Mouse (Mus musculus): ENCODE measurements at regions not wholly inside any gene's neighbourhood (a gene's known extent, or its start where the extent isn't known, plus 50 kb on each side); places are given as distances from the start of the nearest gene placed in this dataset.
A peak's percentile ranks its signal among the peaks of the same experiment; 100 is the strongest.

DNA sequence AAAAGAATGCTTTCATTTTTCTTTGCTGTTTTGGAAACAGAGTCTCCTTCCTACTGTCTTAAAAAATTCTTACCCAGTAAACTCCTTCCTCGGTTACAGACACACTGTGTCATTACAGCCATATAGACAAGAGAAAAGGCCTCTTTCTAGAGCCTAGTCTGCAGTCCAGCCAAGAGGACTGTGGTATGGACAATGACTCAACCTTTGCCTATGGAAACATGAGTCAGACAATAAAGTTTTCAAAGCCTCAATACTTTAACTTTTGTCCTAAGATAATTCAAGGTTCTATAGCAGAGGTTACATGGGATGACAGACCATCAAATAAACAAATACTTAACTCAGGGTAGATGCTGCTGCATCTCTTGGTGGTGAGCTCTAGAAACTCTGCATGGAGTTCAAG lies 339.4 kb upstream of the Sox9 start:
- Histone ChIP-seq H3K27me3 (replicated peaks; ENCODE audit: low read depth, poor library complexity, severe bottlenecking) (no peaks in the 10 kb centered on the region), H3K27ac (replicated peaks) (no peak overlapping the region), H3K9me3 (no peaks in the 10 kb centered on the region), H3K36me3 (replicated peaks) (no peaks in the 10 kb centered on the region), H3K4me3 (no peak overlapping the region), H3K4me1 (no peaks in the 10 kb centered on the region)
- DNase-seq (ENCODE audit: low spot score), result no peak
- WGBS, result 80% methylated on average over 1 of the region's 1 CpGs

DNA sequence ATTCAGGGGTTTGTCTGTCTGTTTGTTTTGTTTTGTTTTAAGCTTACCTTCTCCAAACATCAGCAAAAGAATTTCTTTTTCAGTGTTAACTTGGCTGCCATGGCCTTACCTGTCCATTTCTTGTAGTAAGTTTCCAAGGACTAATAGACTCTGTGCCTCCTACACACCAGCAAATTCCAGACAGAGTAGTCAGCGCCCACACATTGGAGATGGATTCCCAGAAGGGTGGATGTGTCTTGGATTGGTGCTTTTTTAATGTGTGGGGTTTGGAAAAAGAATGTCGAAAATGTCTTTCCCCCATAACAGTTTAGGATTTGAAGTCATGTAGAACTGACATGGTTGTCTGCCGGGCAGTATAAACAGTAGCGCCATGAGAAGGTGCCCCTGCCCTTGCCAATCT lies 338.1 kb upstream of the Sox9 start:
- Histone ChIP-seq H3K36me3 (replicated peaks) (no peaks in the 10 kb centered on the region), H3K4me3 (no peak overlapping the region), H3K9me3 (no peaks in the 10 kb centered on the region), H3K27ac (replicated peaks) (no peak overlapping the region), H3K27me3 (replicated peaks; ENCODE audit: low read depth, poor library complexity, severe bottlenecking) (no peaks in the 10 kb centered on the region), H3K4me1 (peaks cover 3% of the 10 kb centered on the region; the same call in 1 of the 2 replicates)
- WGBS, result 87% methylated on average over 4 of the region's 4 CpGs
- DNase-seq (ENCODE audit: low spot score), result no peak

DNA sequence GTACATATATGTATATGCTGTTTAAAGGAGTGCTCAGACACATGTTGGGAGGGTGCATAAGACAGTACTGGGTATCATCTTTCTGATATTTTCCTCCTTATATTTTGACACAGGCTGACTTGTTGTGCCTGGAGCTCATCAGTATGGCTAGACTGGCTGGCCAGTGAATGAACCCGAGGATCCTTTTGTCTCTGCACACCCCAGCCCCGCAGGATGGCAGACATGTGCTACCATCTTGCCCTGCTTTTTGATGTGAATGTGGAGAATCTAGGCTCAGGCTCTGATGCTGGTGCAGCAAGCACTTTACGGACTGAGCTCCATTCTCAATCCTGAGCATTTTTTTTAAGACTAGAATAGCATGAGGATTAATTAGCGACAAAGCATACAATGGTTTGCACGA lies 332.4 kb upstream of the Sox9 start:
- Histone ChIP-seq H3K27ac (replicated peaks) (peak overlapping the region; percentile 66), H3K27me3 (replicated peaks; ENCODE audit: low read depth, poor library complexity, severe bottlenecking) (no peaks in the 10 kb centered on the region), H3K4me1 (peaks cover 19% of the 10 kb centered on the region), H3K9me3 (no peaks in the 10 kb centered on the region), H3K36me3 (replicated peaks) (no peaks in the 10 kb centered on the region), H3K4me3 (no peak overlapping the region)
- DNase-seq (ENCODE audit: low spot score), result peak; percentile 58
- WGBS, result 37% methylated on average over 5 of the region's 5 CpGs

DNA sequence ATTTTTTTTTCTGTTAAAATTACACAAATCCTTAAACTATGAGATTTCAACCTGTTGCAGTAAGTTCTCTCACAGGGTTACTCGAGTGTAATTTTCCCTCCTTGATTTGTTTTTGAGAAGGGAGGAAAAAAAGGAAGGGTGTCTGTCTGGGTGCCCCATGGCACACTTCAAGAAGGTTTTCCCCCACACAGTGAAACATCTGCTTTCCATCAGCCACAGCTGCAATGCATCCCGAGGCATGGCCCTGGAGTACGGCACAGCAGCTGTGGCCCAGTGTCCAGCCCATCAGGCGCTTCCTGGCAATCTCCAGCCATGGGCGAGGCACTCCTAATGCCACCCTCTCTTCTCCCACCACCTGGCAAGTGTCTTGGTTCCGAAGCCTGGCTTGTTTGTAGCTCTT lies 331.8 kb upstream of the Sox9 start:
- no peak overlapping the region for H3K4me3 ChIP-seq
- 31% methylated on average over 6 of the region's 6 CpGs for WGBS
- DNase-seq (ENCODE audit: low spot score), result peak; percentile 83
- H3K27me3 ChIP-seq (replicated peaks; ENCODE audit: low read depth, poor library complexity, severe bottlenecking), result no peaks in the 10 kb centered on the region
- no peaks in the 10 kb centered on the region for H3K36me3 ChIP-seq (replicated peaks)
- H3K4me1 ChIP-seq, result peaks cover 25% of the 10 kb centered on the region
- peak overlapping the region; percentile 61 for H3K27ac ChIP-seq (replicated peaks)
- no peaks in the 10 kb centered on the region for H3K9me3 ChIP-seq

DNA sequence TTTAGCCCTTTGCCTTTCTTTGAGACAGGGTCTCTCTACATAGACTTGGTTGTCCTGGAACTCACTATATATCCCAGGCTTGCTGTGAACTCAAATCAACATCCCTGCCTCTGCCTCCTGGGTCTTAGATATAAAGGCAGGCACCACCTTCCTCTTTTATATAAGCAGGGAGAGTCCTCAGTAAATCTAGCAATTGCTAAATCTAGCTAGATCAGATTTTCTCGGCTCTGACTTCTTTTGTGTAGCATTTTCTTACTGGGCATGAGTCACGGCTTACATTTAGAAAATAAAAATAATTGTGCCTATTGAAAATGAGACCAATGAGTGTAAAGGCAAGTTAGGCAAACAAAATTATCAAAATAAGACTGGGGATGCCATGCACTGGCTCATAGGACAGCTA lies 323.9 kb upstream of the Sox9 start:
- Histone ChIP-seq H3K27ac (replicated peaks) (no peak overlapping the region), H3K27me3 (replicated peaks; ENCODE audit: low read depth, poor library complexity, severe bottlenecking) (no peaks in the 10 kb centered on the region), H3K4me3 (no peak overlapping the region), H3K9me3 (no peaks in the 10 kb centered on the region), H3K4me1 (peaks cover 22% of the 10 kb centered on the region), H3K36me3 (replicated peaks) (no peaks in the 10 kb centered on the region)
- WGBS, result 91% methylated on average over 2 of the region's 2 CpGs
- DNase-seq (ENCODE audit: low spot score), result no peak

DNA sequence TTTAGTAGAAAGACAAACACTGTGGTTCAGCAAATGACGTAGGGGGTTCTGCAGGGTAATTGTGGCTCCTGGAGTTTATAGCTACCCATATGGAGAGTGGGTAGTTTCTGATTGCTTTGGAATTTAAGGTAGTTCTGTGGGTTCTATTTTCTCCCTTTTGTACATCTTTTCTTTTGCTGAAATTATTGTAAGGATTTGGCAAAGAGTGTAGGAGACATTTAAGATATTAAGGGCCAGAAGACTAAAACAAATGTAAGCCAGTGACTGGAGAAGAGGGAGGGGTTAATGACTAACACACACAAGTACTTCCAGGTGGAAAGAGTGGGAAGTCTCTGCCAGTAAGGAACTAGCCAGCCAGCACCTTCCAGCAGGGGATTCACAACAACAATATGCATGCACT lies 318.9 kb upstream of the Sox9 start:
- Histone ChIP-seq H3K9me3 (no peaks in the 10 kb centered on the region), H3K4me3 (no peak overlapping the region), H3K36me3 (replicated peaks) (no peaks in the 10 kb centered on the region), H3K27ac (replicated peaks) (no peak overlapping the region), H3K4me1 (peaks cover 21% of the 10 kb centered on the region), H3K27me3 (replicated peaks; ENCODE audit: low read depth, poor library complexity, severe bottlenecking) (no peaks in the 10 kb centered on the region)
- 67% methylated on average over 1 of the region's 1 CpGs for WGBS
- no peak for DNase-seq (ENCODE audit: low spot score)

DNA sequence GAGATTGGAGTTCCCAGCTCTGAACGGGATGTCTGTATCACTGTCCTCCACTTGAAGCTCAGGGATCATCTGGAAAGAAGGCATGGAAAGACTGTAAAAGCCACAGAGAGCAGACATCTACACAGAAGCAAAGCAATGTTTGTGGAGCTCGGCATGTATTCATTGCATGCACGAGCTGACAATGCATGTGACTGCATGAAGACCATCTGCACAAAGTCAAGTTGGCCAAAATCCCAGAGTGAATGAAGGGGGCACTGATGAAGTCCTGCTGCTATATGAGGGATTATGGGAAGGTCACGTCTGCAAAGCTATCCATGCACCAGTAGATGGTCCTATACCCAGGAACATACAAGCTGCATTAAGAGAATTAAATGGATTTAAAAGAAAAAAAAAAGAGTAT lies 317.6 kb upstream of the Sox9 start:
- no peaks in the 10 kb centered on the region for H3K27me3 ChIP-seq (replicated peaks; ENCODE audit: low read depth, poor library complexity, severe bottlenecking)
- no peaks in the 10 kb centered on the region for H3K36me3 ChIP-seq (replicated peaks)
- DNase-seq (ENCODE audit: low spot score), result no peak
- no peak overlapping the region for H3K4me3 ChIP-seq
- H3K9me3 ChIP-seq, result no peaks in the 10 kb centered on the region
- no peak overlapping the region for H3K27ac ChIP-seq (replicated peaks)
- 88% methylated on average over 4 of the region's 4 CpGs for whole genome bisulfite sequencing
- peaks cover 21% of the 10 kb centered on the region for H3K4me1 ChIP-seq

DNA sequence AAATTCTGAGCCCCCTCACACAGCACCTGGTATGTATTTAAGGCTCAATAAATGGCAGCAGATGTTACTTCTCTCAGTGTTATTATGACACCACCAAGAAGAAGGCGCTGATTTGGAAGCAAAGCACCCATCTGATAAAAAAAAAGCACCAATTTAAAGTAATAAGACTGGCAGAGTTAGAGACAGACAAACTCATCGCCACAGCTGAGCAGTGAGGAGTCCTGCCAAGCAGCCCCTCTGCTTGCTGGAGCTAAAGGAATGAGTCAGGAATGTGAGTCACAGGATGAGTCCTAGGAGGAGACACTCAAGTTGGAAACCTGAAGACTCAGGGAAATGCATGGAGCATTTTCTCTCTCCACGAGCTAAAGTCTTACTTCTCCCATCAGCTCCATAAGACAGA lies 311.7 kb upstream of the Sox9 start:
- Histone ChIP-seq H3K4me3 (no peak overlapping the region), H3K9me3 (no peaks in the 10 kb centered on the region), H3K36me3 (replicated peaks) (no peaks in the 10 kb centered on the region), H3K27ac (replicated peaks) (no peak overlapping the region), H3K4me1 (peaks cover 7% of the 10 kb centered on the region), H3K27me3 (replicated peaks; ENCODE audit: low read depth, poor library complexity, severe bottlenecking) (no peaks in the 10 kb centered on the region)
- 57% methylated on average over 3 of the region's 3 CpGs for WGBS
- DNase-seq (ENCODE audit: low spot score), result no peak

DNA sequence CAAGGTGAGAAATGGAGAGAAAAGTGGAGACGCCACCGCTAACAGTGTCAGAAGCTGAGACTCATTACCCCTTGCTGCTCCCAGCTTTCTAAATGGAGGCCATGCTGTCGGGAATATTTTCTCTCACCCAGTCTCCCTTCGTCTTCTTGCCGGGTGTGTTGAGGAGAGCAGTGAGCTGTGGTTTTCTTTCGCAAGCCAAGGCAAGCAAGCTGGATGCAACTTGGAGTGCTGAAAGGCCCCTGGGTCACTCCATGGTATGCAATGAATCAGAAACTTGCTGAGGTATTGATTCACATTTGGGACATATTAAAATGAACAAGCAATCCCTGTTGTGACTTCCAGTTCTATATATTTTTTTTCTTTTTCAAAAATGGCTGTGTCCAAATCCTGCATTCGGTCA lies 308.8 kb upstream of the Sox9 start:
- Histone ChIP-seq H3K4me1 (peaks cover 6% of the 10 kb centered on the region; the same call in 1 of the 2 replicates), H3K9me3 (no peaks in the 10 kb centered on the region), H3K36me3 (replicated peaks) (no peaks in the 10 kb centered on the region), H3K27me3 (replicated peaks; ENCODE audit: low read depth, poor library complexity, severe bottlenecking) (no peaks in the 10 kb centered on the region), H3K27ac (replicated peaks) (no peak overlapping the region), H3K4me3 (no peak overlapping the region)
- WGBS, result 89% methylated on average over 7 of the region's 7 CpGs
- no peak for DNase-seq (ENCODE audit: low spot score)

DNA sequence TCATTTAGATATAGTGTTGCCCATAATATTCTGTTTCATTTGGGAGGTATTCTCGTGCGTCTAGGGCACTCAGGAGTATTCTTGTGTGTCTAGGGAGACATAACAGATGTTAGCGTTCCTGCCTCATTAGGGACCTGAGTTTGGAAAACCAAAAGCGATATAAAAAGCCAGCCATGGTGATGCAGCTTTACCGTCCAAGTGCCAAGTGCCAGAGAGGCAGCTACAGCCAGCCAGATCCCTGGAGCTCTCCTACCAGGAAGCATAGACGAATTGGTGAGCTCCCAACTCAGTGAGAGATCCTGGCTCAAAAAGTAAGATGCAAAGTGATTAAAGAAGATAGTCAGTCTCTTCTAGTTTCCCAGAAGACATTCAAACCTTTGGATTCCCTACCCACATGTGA lies 308.3 kb upstream of the Sox9 start:
- 83% methylated on average over 6 of the region's 6 CpGs for WGBS
- Histone ChIP-seq H3K36me3 (replicated peaks) (no peaks in the 10 kb centered on the region), H3K27me3 (replicated peaks; ENCODE audit: low read depth, poor library complexity, severe bottlenecking) (no peaks in the 10 kb centered on the region), H3K9me3 (no peaks in the 10 kb centered on the region), H3K27ac (replicated peaks) (no peak overlapping the region), H3K4me3 (no peak overlapping the region), H3K4me1 (0 out of 2 replicates have a peak, but pooled peaks cover 6% of the 10 kb centered on the region)
- DNase-seq (ENCODE audit: low spot score), result no peak

DNA sequence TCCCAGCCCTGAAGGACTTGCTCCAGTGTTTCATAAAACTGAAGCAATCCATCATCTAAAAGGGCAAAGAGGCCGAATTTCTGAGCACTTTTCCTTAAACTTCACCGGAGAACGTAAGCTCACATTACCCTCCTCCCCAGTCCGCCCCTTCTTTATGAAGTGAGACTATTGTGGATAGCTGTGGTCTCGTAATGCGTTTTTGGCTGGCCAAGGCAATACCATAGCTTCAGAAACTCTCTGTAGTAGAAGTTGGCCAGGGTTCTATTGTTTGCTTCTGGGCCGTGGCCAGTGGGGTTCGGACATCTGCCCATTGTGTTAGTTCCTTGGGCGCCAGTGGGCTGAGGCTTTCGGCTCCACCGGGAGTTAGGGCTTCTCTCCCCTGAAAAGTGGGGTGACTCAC lies 301.7 kb upstream of the Sox9 start:
- WGBS, result 85% methylated on average over 11 of the region's 11 CpGs
- Histone ChIP-seq H3K4me1 (peaks cover 7% of the 10 kb centered on the region; the same call in 1 of the 2 replicates), H3K9me3 (no peaks in the 10 kb centered on the region), H3K27ac (replicated peaks) (no peak overlapping the region), H3K4me3 (no peak overlapping the region), H3K36me3 (replicated peaks) (no peaks in the 10 kb centered on the region), H3K27me3 (replicated peaks; ENCODE audit: low read depth, poor library complexity, severe bottlenecking) (no peaks in the 10 kb centered on the region)
- DNase-seq (ENCODE audit: low spot score), result no peak

DNA sequence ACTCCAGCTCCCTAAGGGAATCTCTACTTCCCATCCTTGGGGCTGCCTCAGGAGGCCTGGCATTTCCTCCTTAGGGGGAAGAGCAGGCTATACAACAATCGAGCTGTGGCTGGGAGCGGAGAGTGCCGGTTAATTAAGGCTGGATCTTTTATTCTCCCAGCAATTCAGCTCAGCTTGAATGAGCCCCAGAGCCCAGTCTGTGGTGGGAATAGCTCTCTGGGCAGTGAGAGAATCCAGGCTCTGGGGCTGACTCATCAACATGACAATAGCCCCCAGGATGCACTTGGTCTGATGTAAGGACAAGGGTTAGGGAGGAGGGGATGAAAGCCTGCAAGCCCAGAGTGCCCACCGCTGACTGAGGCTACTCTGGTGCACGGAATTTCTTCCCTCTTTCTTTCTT lies 280.2 kb upstream of the Sox9 start:
- Histone ChIP-seq H3K4me1 (peaks cover 21% of the 10 kb centered on the region), H3K36me3 (replicated peaks) (no peaks in the 10 kb centered on the region), H3K4me3 (no peak overlapping the region), H3K27me3 (replicated peaks; ENCODE audit: low read depth, poor library complexity, severe bottlenecking) (no peaks in the 10 kb centered on the region), H3K27ac (replicated peaks) (0 out of 2 replicates have a peak overlapping the region, but pooled peaks have one; percentile 21), H3K9me3 (no peaks in the 10 kb centered on the region)
- DNase-seq (ENCODE audit: low spot score), result peak; percentile 55
- 7% methylated on average over 5 of the region's 5 CpGs for WGBS

DNA sequence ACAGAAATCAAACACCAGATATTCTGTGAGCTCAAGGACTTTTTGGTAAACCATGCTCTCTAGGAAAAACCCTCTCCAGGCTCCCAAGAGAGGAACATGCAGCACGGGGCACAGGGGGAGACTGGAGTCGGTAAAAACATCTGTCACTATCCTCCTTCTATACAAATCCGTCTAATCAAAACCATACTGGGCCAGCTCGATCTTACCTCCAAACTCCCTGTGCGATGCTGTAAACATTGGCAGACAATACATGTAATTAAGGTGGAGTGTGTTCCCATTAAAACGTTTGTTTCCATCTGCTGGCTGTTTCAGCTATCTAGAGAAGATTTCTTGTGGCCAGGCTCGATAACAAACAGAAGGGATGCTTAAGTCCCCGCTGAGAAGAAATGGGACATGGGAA lies 262.9 kb upstream of the Sox9 start:
- Histone ChIP-seq H3K4me3 (no peak overlapping the region), H3K27me3 (replicated peaks; ENCODE audit: low read depth, poor library complexity, severe bottlenecking) (no peaks in the 10 kb centered on the region), H3K36me3 (replicated peaks) (no peaks in the 10 kb centered on the region), H3K27ac (replicated peaks) (no peak overlapping the region), H3K4me1 (peaks cover 15% of the 10 kb centered on the region), H3K9me3 (no peaks in the 10 kb centered on the region)
- 41% methylated on average over 8 of the region's 8 CpGs for WGBS
- peak; percentile 15 for DNase-seq (ENCODE audit: low spot score)

DNA sequence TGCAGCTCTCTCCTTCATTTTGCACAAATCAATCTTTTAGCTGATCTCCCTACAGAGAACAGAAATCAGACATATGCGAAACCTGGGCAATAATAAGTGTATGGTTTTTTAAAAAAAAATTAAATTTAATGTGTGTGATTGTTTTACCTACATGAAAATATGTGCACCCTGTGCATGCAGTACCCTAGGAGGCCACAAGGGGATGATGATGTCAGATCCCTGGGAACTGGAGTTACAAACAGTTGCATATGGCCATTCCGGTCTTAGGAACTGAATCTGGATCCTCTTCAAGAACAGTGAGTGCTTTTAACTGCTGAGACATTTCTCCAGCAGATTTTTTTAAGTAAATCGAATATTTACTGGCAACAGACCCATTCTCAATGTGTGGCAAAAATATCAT lies 257.0 kb upstream of the Sox9 start:
- Histone ChIP-seq H3K9me3 (no peaks in the 10 kb centered on the region), H3K27me3 (replicated peaks; ENCODE audit: low read depth, poor library complexity, severe bottlenecking) (no peaks in the 10 kb centered on the region), H3K4me1 (peaks cover 16% of the 10 kb centered on the region), H3K27ac (replicated peaks) (no peak overlapping the region), H3K4me3 (no peak overlapping the region), H3K36me3 (replicated peaks) (no peaks in the 10 kb centered on the region)
- 92% methylated on average over 3 of the region's 3 CpGs for WGBS
- no peak for DNase-seq (ENCODE audit: low spot score)

Measured in embryonic facial prominence, embryonic 10.5 days (tissue).